Mouse (Mus musculus): ENCODE measurements around the gene Caln1. TPM values are rescaled to one million over a fixed set of nuclear protein-coding genes. Genes with fewer than 3 reads are reported as not detected.

The Caln1 gene
- polyA plus RNA-seq, 1 experiment from 2014 or later = 26.7 TPM

Other genes with a start within 250 kb of the Caln1 start
- gene Kctd7, start 224.6 kb upstream of the Caln1 start, polyA plus RNA-seq (2015; fragmentation: Nextera tagmentation; extraction: Ambion mirVana) = 18.0 and 19.9 TPM in 2 replicates
- 41.1 and 46.4 TPM in 2 replicates for gene Rabgef1, start 197.7 kb upstream of the Caln1 start, polyA plus RNA-seq (2015; fragmentation: Nextera tagmentation; extraction: Ambion mirVana)
- 26.2 and 27.6 TPM in 2 replicates for gene Tmem248, start 152.4 kb upstream of the Caln1 start, polyA plus RNA-seq (2015; fragmentation: Nextera tagmentation; extraction: Ambion mirVana)
- gene Sbds, start 113.9 kb upstream of the Caln1 start, polyA plus RNA-seq (2015; fragmentation: Nextera tagmentation; extraction: Ambion mirVana) = 48.5 and 55.1 TPM in 2 replicates
- gene Tyw1, start 113.8 kb upstream of the Caln1 start, polyA plus RNA-seq (2015; fragmentation: Nextera tagmentation; extraction: Ambion mirVana) = 22.7 and 22.9 TPM in 2 replicates
- gene A330070K13Rik, start 15.2 kb downstream of the Caln1 start, polyA plus RNA-seq (2015; fragmentation: Nextera tagmentation; extraction: Ambion mirVana) = not detected in 2 replicates